Mouse (Mus musculus): ENCODE measurements around the gene Smim14. TPM values are rescaled to one million over a fixed set of nuclear protein-coding genes. Genes with fewer than 3 reads are reported as not detected.

The Smim14 gene
- total and polyA plus RNA-seq, 3 experiments: 10.6 to 64.6 (median 52.3) TPM

DNA sequence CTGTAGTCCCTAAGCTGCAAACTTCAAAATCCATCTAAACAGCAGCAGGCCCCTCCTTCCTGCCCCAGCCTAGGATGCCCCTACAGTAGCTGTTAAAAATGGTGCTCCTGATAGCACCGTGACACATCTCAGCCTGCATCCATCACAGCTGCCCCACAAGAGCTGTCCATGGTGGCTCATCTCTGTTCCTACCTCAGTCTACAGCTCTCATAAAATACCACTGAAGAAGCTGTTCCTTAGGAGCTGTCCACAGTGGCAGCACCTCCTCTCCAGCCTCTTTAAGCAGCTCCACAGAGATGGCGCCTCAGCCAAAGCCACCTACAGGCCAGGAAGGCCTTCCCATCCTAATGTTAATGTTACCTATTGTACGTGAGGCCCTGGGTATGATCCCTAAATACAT lies 70.1 kb downstream of the Smim14 start:
- ATAC-seq (ENCODE audit: extremely low read depth, insufficient number of reproducible peaks, low FRiP score, poor library complexity, severe bottlenecking): no peak
- H3K36me3 ChIP-seq (replicated peaks): peaks cover 23% of the 10 kb centered on the region

DNA sequence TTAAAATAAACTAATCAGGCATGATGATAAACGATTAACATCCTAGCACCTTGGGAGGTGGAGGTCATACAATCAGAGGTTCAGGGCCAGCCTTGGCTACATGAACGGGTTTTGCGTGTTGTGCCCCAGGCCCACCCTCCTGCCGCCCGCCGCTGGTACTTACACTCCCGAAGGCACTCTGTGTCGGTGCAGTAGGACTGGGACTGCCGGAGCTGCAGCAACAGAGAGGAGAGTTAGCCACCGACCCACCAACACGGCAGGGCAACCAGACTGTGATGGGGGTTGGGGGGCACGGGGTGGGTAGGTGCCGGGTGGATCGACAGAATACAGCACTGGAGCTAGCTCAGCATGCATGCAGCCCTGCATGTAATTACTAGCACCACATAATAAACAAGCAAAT lies 76.6 kb downstream of the Smim14 start:
- Histone ChIP-seq H3K9me3 (replicated peaks) (no peaks in the 10 kb centered on the region), H3K36me3 (replicated peaks) (peaks cover 30% of the 10 kb centered on the region), H3K4me1 (ENCODE audit: insufficient read depth, low read depth, low read length) (no peaks in the 10 kb centered on the region), H3K27me3 (ENCODE audit: insufficient read depth, low read length) (no peaks in the 10 kb centered on the region), H3K4me3 (ENCODE audit: low read depth, low read length) (no peak overlapping the region)
- TF ChIP-seq TAL1 (conservative IDR thresholded peaks at IDR 0.05; ENCODE audit: low read depth, low read length): no peak
- TF ChIP-seq CTCF (IDR thresholded peaks at IDR 0.05; ENCODE audit: low read depth, low read length): no peak
- TF ChIP-seq GATA1 (IDR thresholded peaks at IDR 0.05; ENCODE audit: borderline replicate concordance, low read length): no peak
- TF ChIP-seq GATA2 (IDR thresholded peaks at IDR 0.05; ENCODE audit: borderline replicate concordance, low read depth, low read length): no peak
- no peak for DNase-seq (ENCODE audit: low spot score)
- ATAC-seq (ENCODE audit: extremely low read depth, insufficient number of reproducible peaks, low FRiP score, poor library complexity, severe bottlenecking): no peak

More for the DNA sequence above, 70.1 kb downstream of the Smim14 start:
- peak; percentile 8 for DNase-seq (ENCODE audit: low spot score)
- H3K4me3 ChIP-seq (ENCODE audit: low read depth, low read length): no peak overlapping the region
- H3K9me3 ChIP-seq (replicated peaks): no peaks in the 10 kb centered on the region
- H3K4me1 ChIP-seq (ENCODE audit: insufficient read depth, low read depth, low read length): no peaks in the 10 kb centered on the region
- no peaks in the 10 kb centered on the region for H3K27me3 ChIP-seq (ENCODE audit: insufficient read depth, low read length)
- TF ChIP-seq CTCF (IDR thresholded peaks at IDR 0.05; ENCODE audit: low read depth, low read length): no peak
- no peak for TF ChIP-seq GATA1 (IDR thresholded peaks at IDR 0.05; ENCODE audit: borderline replicate concordance, low read length)
- no peak for TF ChIP-seq TAL1 (conservative IDR thresholded peaks at IDR 0.05; ENCODE audit: low read depth, low read length)
- no peak for TF ChIP-seq GATA2 (IDR thresholded peaks at IDR 0.05; ENCODE audit: borderline replicate concordance, low read depth, low read length)
- no peak for TF ChIP-seq POLR2AphosphoS5 (IDR thresholded peaks at IDR 0.05; ENCODE audit: insufficient replicate concordance, low read depth, low read length)

DNA sequence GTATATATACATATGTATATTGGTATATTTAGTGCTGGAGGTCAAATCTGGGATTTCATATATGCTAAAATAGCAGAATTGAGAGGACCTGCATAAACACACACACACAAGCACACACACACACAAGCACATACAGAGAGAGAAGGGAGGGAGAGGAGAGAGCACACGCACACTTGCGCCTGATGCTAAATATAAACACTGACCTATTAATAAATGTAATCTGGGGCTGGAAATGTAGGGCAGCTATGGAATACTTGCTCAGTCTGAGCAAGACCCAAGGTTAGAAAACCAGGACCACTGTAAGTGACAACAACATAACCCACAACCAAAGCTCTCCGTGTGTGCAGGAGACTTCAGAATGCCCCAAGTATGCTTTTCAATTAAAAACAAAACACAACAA lies 77.5 kb downstream of the Smim14 start:
- no peak for TF ChIP-seq TAL1 (conservative IDR thresholded peaks at IDR 0.05; ENCODE audit: low read depth, low read length)
- no peak for TF ChIP-seq GATA1 (IDR thresholded peaks at IDR 0.05; ENCODE audit: borderline replicate concordance, low read length)
- TF ChIP-seq GATA2 (IDR thresholded peaks at IDR 0.05; ENCODE audit: borderline replicate concordance, low read depth, low read length): no peak
- no peak for TF ChIP-seq POLR2AphosphoS5 (IDR thresholded peaks at IDR 0.05; ENCODE audit: insufficient replicate concordance, low read depth, low read length)
- no peak for TF ChIP-seq CTCF (IDR thresholded peaks at IDR 0.05; ENCODE audit: low read depth, low read length)
- Histone ChIP-seq H3K36me3 (replicated peaks) (peaks cover 33% of the 10 kb centered on the region), H3K4me1 (ENCODE audit: insufficient read depth, low read depth, low read length) (no peaks in the 10 kb centered on the region), H3K9me3 (replicated peaks) (no peaks in the 10 kb centered on the region), H3K27me3 (ENCODE audit: insufficient read depth, low read length) (no peaks in the 10 kb centered on the region), H3K4me3 (ENCODE audit: low read depth, low read length) (no peak overlapping the region)
- DNase-seq (ENCODE audit: low spot score) (no peak), ATAC-seq (ENCODE audit: extremely low read depth, insufficient number of reproducible peaks, low FRiP score, poor library complexity, severe bottlenecking) (no peak)

DNA sequence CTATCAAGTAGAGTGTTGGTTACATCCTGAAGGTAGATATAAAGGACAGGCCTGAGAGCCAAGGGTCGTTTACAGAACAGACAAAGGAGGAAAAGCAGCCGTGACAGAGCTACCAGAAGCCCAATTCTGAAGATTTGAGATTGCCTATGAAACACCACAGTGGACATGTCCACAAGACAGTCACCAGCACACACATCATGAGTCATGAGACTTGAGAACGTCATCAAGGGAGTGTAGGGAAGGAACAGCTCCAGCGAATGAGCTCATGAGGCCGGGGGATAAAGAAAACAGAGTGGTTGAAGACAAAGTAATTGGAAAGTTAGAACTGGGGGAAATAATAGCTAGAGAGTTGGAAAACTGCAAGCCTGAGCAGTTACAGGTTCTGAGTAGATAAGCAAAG lies 79.1 kb downstream of the Smim14 start:
- no peak overlapping the region for H3K4me3 ChIP-seq (ENCODE audit: low read depth, low read length)
- no peaks in the 10 kb centered on the region for H3K27me3 ChIP-seq (ENCODE audit: insufficient read depth, low read length)
- no peak for TF ChIP-seq CTCF (IDR thresholded peaks at IDR 0.05; ENCODE audit: low read depth, low read length)
- TF ChIP-seq POLR2AphosphoS5 (IDR thresholded peaks at IDR 0.05; ENCODE audit: insufficient replicate concordance, low read depth, low read length): no peak
- no peak for TF ChIP-seq GATA1 (IDR thresholded peaks at IDR 0.05; ENCODE audit: borderline replicate concordance, low read length)
- no peak for TF ChIP-seq GATA2 (IDR thresholded peaks at IDR 0.05; ENCODE audit: borderline replicate concordance, low read depth, low read length)
- TF ChIP-seq TAL1 (conservative IDR thresholded peaks at IDR 0.05; ENCODE audit: low read depth, low read length): no peak
- ATAC-seq (ENCODE audit: extremely low read depth, insufficient number of reproducible peaks, low FRiP score, poor library complexity, severe bottlenecking) (no peak), DNase-seq (ENCODE audit: low spot score) (no peak)
- H3K4me1 ChIP-seq (ENCODE audit: insufficient read depth, low read depth, low read length): no peaks in the 10 kb centered on the region
- no peaks in the 10 kb centered on the region for H3K9me3 ChIP-seq (replicated peaks)
- H3K36me3 ChIP-seq (replicated peaks): peaks cover 34% of the 10 kb centered on the region

DNA sequence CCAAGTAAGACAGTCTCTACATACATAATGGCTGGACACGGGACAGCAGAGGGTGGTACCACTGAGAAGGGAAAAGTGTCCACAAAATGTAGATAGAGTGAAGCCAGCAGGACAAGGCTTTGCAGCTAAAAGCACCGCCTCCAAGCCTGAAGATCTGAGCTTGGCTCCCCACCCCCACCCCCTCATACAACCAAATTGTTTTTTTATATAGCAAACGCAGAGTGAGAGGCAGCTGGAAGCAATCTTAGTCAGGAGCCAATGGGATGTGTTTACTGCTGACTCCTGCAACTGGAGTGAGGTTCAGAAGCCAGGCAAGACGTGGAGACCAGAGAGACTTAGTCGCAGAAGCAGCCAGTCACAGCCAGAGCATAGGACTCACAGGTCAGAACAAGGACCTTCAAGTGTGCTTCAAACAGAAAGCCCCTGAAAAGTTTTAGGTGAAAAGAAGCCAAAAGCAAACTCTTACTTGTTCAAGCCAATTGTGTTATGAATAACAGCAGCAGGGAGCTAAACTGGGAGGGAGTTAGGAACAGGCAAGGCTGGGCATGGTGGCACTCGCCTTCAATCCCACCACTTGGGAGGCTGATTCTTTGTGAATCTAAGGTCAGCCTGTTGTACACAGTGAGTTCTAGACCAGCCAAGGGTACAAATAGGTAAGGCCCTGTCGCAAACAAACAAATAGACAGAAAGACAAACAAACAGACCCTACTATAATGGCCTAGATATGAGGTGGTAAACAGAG lies 79.7 kb downstream of the Smim14 start:
- no peak for ATAC-seq (ENCODE audit: extremely low read depth, insufficient number of reproducible peaks, low FRiP score, poor library complexity, severe bottlenecking)
- Histone ChIP-seq H3K4me1 (ENCODE audit: insufficient read depth, low read depth, low read length) (no peaks in the 10 kb centered on the region), H3K36me3 (replicated peaks) (peaks cover 36% of the 10 kb centered on the region), H3K27me3 (ENCODE audit: insufficient read depth, low read length) (no peaks in the 10 kb centered on the region), H3K4me3 (ENCODE audit: low read depth, low read length) (no peak overlapping the region), H3K9me3 (replicated peaks) (no peaks in the 10 kb centered on the region)
- TF ChIP-seq GATA2 (IDR thresholded peaks at IDR 0.05; ENCODE audit: borderline replicate concordance, low read depth, low read length) (no peak), POLR2AphosphoS5 (IDR thresholded peaks at IDR 0.05; ENCODE audit: insufficient replicate concordance, low read depth, low read length) (no peak), CTCF (IDR thresholded peaks at IDR 0.05; ENCODE audit: low read depth, low read length) (no peak), TAL1 (conservative IDR thresholded peaks at IDR 0.05; ENCODE audit: low read depth, low read length) (no peak), GATA1 (IDR thresholded peaks at IDR 0.05; ENCODE audit: borderline replicate concordance, low read length) (no peak)
- DNase-seq (ENCODE audit: low spot score): no peak

DNA sequence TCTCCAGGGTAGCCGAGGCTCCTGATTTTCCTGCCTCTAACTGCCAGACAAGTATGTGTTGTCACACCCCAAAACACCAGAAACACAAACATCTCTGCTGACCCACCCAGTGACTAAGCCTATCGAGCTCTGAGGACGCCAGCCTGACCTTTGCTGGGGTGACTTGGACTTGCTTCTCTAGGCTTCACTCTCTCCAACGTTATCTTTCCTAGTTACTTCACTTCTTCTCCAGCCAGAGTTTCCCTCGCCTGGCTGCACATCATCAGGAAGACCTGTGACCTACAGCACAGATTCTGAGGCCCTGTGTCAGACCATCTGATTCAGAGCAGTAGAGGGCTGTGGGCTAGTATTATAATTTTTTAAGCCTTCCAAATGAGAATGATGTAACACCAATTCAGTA lies 82.2 kb downstream of the Smim14 start:
- Histone ChIP-seq H3K4me3 (ENCODE audit: low read depth, low read length) (no peak overlapping the region), H3K36me3 (replicated peaks) (peaks cover 34% of the 10 kb centered on the region), H3K27me3 (ENCODE audit: insufficient read depth, low read length) (no peaks in the 10 kb centered on the region), H3K4me1 (ENCODE audit: insufficient read depth, low read depth, low read length) (no peaks in the 10 kb centered on the region), H3K9me3 (replicated peaks) (no peaks in the 10 kb centered on the region)
- no peak for ATAC-seq (ENCODE audit: extremely low read depth, insufficient number of reproducible peaks, low FRiP score, poor library complexity, severe bottlenecking)
- TF ChIP-seq TAL1 (conservative IDR thresholded peaks at IDR 0.05; ENCODE audit: low read depth, low read length) (no peak), GATA2 (IDR thresholded peaks at IDR 0.05; ENCODE audit: borderline replicate concordance, low read depth, low read length) (no peak), GATA1 (IDR thresholded peaks at IDR 0.05; ENCODE audit: borderline replicate concordance, low read length) (no peak), CTCF (IDR thresholded peaks at IDR 0.05; ENCODE audit: low read depth, low read length) (no peak), POLR2AphosphoS5 (IDR thresholded peaks at IDR 0.05; ENCODE audit: insufficient replicate concordance, low read depth, low read length) (no peak)
- DNase-seq (ENCODE audit: low spot score): no peak
